Mouse (Mus musculus): ENCODE results near the gene Stk19. TPM values are rescaled to one million over a fixed set of nuclear protein-coding genes. Genes with fewer than 3 reads are reported as not detected.
"Not testable (repeated sequence)": the region's sequence is repeated elsewhere in the genome, so short reads cannot be mapped to it uniquely, and the experiment has no call there.

Gene Stk19
- polyA plus RNA-seq, 1 experiment from 2014 or later: 24.7 TPM

GRCm38 (mm10) chr17:34804301-34804700 lies 32.4 kb downstream of the Stk19 start, which contains the start of gene Cyp21a1:
Gene Cyp21a1 (minus strand): TSS chr17:34804561.
- not testable (repeated sequence) for H3K27ac ChIP-seq (ENCODE audit: low read depth, low read length); H3K9me3 ChIP-seq (ENCODE audit: control insufficient read depth, low read length); DNase-seq (ENCODE audit: low spot score); H3K36me3 ChIP-seq (ENCODE audit: control insufficient read depth, insufficient read depth, low read length); ATAC-seq (ENCODE audit: insufficient read depth, low FRiP score, low TSS enrichment); H3K4me1 ChIP-seq (ENCODE audit: control insufficient read depth, insufficient read depth, low read length); H3K9ac ChIP-seq (ENCODE audit: low read length); H3K27me3 ChIP-seq (ENCODE audit: control insufficient read depth, insufficient read depth, low read length); H3K4me3 ChIP-seq (ENCODE audit: low read depth, low read length); H3K4me2 ChIP-seq (ENCODE audit: low read depth)
- 92% methylated on average over 4 of the region's 6 CpGs for WGBS

GRCm38 (mm10) chr17:34803367-34803766 lies 33.4 kb downstream of the Stk19 start:
- not testable (repeated sequence) for DNase-seq (ENCODE audit: low spot score); H3K9ac ChIP-seq (ENCODE audit: low read length); H3K4me3 ChIP-seq (ENCODE audit: low read depth, low read length); H3K9me3 ChIP-seq (ENCODE audit: control insufficient read depth, low read length); H3K4me2 ChIP-seq (ENCODE audit: low read depth); H3K4me1 ChIP-seq (ENCODE audit: control insufficient read depth, insufficient read depth, low read length); H3K27me3 ChIP-seq (ENCODE audit: control insufficient read depth, insufficient read depth, low read length); H3K27ac ChIP-seq (ENCODE audit: low read depth, low read length); ATAC-seq (ENCODE audit: insufficient read depth, low FRiP score, low TSS enrichment); H3K36me3 ChIP-seq (ENCODE audit: control insufficient read depth, insufficient read depth, low read length)
- 91% methylated on average over 6 of the region's 6 CpGs for WGBS

- ATAC-seq (ENCODE audit: insufficient read depth, low FRiP score, low TSS enrichment): not testable (repeated sequence)
- WGBS: 91% methylated on average over 5 of the region's 9 CpGs
Observed at GRCm38 (mm10) chr17:34802756-34803155, 34.0 kb downstream of the Stk19 start.

GRCm38 (mm10) chr17:34800781-34801305 lies 35.9 kb downstream of the Stk19 start:
- not testable (repeated sequence) for H3K9ac ChIP-seq (ENCODE audit: low read length); H3K27me3 ChIP-seq (ENCODE audit: control insufficient read depth, insufficient read depth, low read length); H3K4me1 ChIP-seq (ENCODE audit: control insufficient read depth, insufficient read depth, low read length); H3K9me3 ChIP-seq (ENCODE audit: control insufficient read depth, low read length); DNase-seq (ENCODE audit: low spot score); H3K4me2 ChIP-seq (ENCODE audit: low read depth); H3K4me3 ChIP-seq (ENCODE audit: low read depth, low read length); H3K36me3 ChIP-seq (ENCODE audit: control insufficient read depth, insufficient read depth, low read length); ATAC-seq (ENCODE audit: insufficient read depth, low FRiP score, low TSS enrichment); H3K27ac ChIP-seq (ENCODE audit: low read depth, low read length)
- 95% methylated on average over 16 of the region's 16 CpGs for WGBS

More at GRCm38 (mm10) chr17:34802756-34803155, 34.0 kb downstream of the Stk19 start:
- H3K9me3 ChIP-seq (ENCODE audit: control insufficient read depth, low read length); DNase-seq (ENCODE audit: low spot score); H3K9ac ChIP-seq (ENCODE audit: low read length); H3K4me1 ChIP-seq (ENCODE audit: control insufficient read depth, insufficient read depth, low read length); H3K27me3 ChIP-seq (ENCODE audit: control insufficient read depth, insufficient read depth, low read length); H3K27ac ChIP-seq (ENCODE audit: low read depth, low read length); H3K4me2 ChIP-seq (ENCODE audit: low read depth); H3K36me3 ChIP-seq (ENCODE audit: control insufficient read depth, insufficient read depth, low read length); H3K4me3 ChIP-seq (ENCODE audit: low read depth, low read length): not testable (repeated sequence)

- Histone ChIP-seq H3K36me3 (ENCODE audit: control insufficient read depth, insufficient read depth, low read length) (no peaks in the 10 kb centered on the region), H3K27me3 (ENCODE audit: control insufficient read depth, insufficient read depth, low read length) (no peaks in the 10 kb centered on the region), H3K4me3 (ENCODE audit: low read depth, low read length) (no peak overlapping the region), H3K9me3 (ENCODE audit: control insufficient read depth, low read length) (no peaks in the 10 kb centered on the region), H3K27ac (ENCODE audit: low read depth, low read length) (no peak overlapping the region), H3K4me2 (ENCODE audit: low read depth) (no peak overlapping the region), H3K4me1 (ENCODE audit: control insufficient read depth, insufficient read depth, low read length) (no peaks in the 10 kb centered on the region), H3K9ac (ENCODE audit: low read length) (no peak overlapping the region)
- DNase-seq (ENCODE audit: low spot score): no peak
- ATAC-seq (ENCODE audit: insufficient read depth, low FRiP score, low TSS enrichment): no peak
- 90% methylated on average over 4 of the region's 4 CpGs for WGBS
Observed at GRCm38 (mm10) chr17:34799531-34799925, 37.2 kb downstream of the Stk19 start.

GRCm38 (mm10) chr17:34798866-34799530 lies 37.7 kb downstream of the Stk19 start:
- H3K4me1 ChIP-seq (ENCODE audit: control insufficient read depth, insufficient read depth, low read length): no peaks in the 10 kb centered on the region
- no peak overlapping the region for H3K4me2 ChIP-seq (ENCODE audit: low read depth)
- H3K36me3 ChIP-seq (ENCODE audit: control insufficient read depth, insufficient read depth, low read length): no peaks in the 10 kb centered on the region
- H3K9ac ChIP-seq (ENCODE audit: low read length): no peak overlapping the region
- DNase-seq (ENCODE audit: low spot score) (no peak), ATAC-seq (ENCODE audit: insufficient read depth, low FRiP score, low TSS enrichment) (no peak)
- no peak overlapping the region for H3K27ac ChIP-seq (ENCODE audit: low read depth, low read length)
- no peaks in the 10 kb centered on the region for H3K27me3 ChIP-seq (ENCODE audit: control insufficient read depth, insufficient read depth, low read length)
- H3K9me3 ChIP-seq (ENCODE audit: control insufficient read depth, low read length): no peaks in the 10 kb centered on the region
- H3K4me3 ChIP-seq (ENCODE audit: low read depth, low read length): no peak overlapping the region
- 87% methylated on average over 13 of the region's 17 CpGs for WGBS

GRCm38 (mm10) chr17:34798071-34798470 lies 38.7 kb downstream of the Stk19 start:
- H3K9ac ChIP-seq (ENCODE audit: low read length); H3K4me2 ChIP-seq (ENCODE audit: low read depth); ATAC-seq (ENCODE audit: insufficient read depth, low FRiP score, low TSS enrichment); H3K9me3 ChIP-seq (ENCODE audit: control insufficient read depth, low read length); H3K27me3 ChIP-seq (ENCODE audit: control insufficient read depth, insufficient read depth, low read length); H3K4me1 ChIP-seq (ENCODE audit: control insufficient read depth, insufficient read depth, low read length); DNase-seq (ENCODE audit: low spot score); H3K4me3 ChIP-seq (ENCODE audit: low read depth, low read length); H3K36me3 ChIP-seq (ENCODE audit: control insufficient read depth, insufficient read depth, low read length); H3K27ac ChIP-seq (ENCODE audit: low read depth, low read length): not testable (repeated sequence)
- 87% methylated on average over 7 of the region's 7 CpGs for WGBS

- not testable (repeated sequence) for H3K4me3 ChIP-seq (ENCODE audit: low read depth, low read length); H3K27me3 ChIP-seq (ENCODE audit: control insufficient read depth, insufficient read depth, low read length); H3K9me3 ChIP-seq (ENCODE audit: control insufficient read depth, low read length); H3K27ac ChIP-seq (ENCODE audit: low read depth, low read length); ATAC-seq (ENCODE audit: insufficient read depth, low FRiP score, low TSS enrichment); H3K9ac ChIP-seq (ENCODE audit: low read length); DNase-seq (ENCODE audit: low spot score); H3K4me1 ChIP-seq (ENCODE audit: control insufficient read depth, insufficient read depth, low read length); H3K36me3 ChIP-seq (ENCODE audit: control insufficient read depth, insufficient read depth, low read length); H3K4me2 ChIP-seq (ENCODE audit: low read depth)
- WGBS: 85% methylated on average over 10 of the region's 10 CpGs
Observed at GRCm38 (mm10) chr17:34797211-34797995, 39.3 kb downstream of the Stk19 start.

Data from neural tube, embryonic 11.5 days (tissue).